Mouse (Mus musculus) heart, embryonic 12.5 days (tissue): Measurements from ENCODE around the gene Tac2. TPM values are rescaled to one million over a fixed set of nuclear protein-coding genes. Genes with fewer than 3 reads are reported as not detected.
A peak's percentile ranks its signal among the peaks of the same experiment; 100 is the strongest.

Experiments used
- ATAC-seq: fragments of 200-750 bp; cut with Nextera tagmentation; 2 replicates; pipeline ENCODE4 v1.8.0; 2017; ENCODE audit warnings: moderate TSS enrichment, moderate library complexity; ENCODE audit not compliant: insufficient number of reproducible peaks, low FRiP score
- H3K27ac ChIP-seq: fragments of 300-500 bp; sonication (generic); 2 replicates; pipeline ENCODE4 v1.5.1; 2016; ENCODE audit warnings: mild to moderate bottlenecking, moderate library complexity; ENCODE audit not compliant: poor library complexity, severe bottlenecking
- H3K27me3 ChIP-seq: fragments of 300-500 bp; sonication (generic); replicated peaks from 2 replicates; pipeline ENCODE4 v1.6.1; 2016; ENCODE audit warnings: mild to moderate bottlenecking, moderate library complexity
- H3K36me3 ChIP-seq: fragments of 300-500 bp; sonication (generic); 2 replicates; pipeline ENCODE4 v1.6.1; 2016; ENCODE audit warnings: mild to moderate bottlenecking, moderate library complexity
- H3K4me1 ChIP-seq: fragments of 300-500 bp; sonication (generic); replicated peaks from 2 replicates; pipeline ENCODE4 v1.6.1; 2016; ENCODE audit warnings: mild to moderate bottlenecking
- H3K4me2 ChIP-seq: fragments of 300-500 bp; sonication (generic); 2 replicates; pipeline ENCODE4 v1.6.1; 2016; ENCODE audit warnings: mild to moderate bottlenecking, moderate library complexity
- H3K4me3 ChIP-seq: fragments of 300-500 bp; sonication (generic); 2 replicates; pipeline ENCODE4 v1.5.1; 2016; ENCODE audit warnings: mild to moderate bottlenecking
- H3K9ac ChIP-seq: fragments of 300-500 bp; sonication (generic); 2 replicates; pipeline ENCODE4 v1.6.1; 2016; ENCODE audit warnings: mild to moderate bottlenecking, moderate library complexity
- H3K9me3 ChIP-seq: fragments of 300-500 bp; sonication (generic); replicated peaks from 2 replicates; pipeline ENCODE4 v1.6.1; 2016; ENCODE audit warnings: mild to moderate bottlenecking, moderate library complexity
- WGBS: fragments of 180-500 bp; shearing (Covaris S2); methylation state at CpG from one replicate; pipeline ENCODE4 v1.1.7; 2016; 5-methylcytosine and 5-hydroxymethylcytosine counted together
- polyA plus RNA-seq: library from polyadenylated mRNA; unstranded; fragments of >200 nt; fragmentation: Nextera tagmentation; extraction: Ambion mirVana; gene quantifications from 2 replicates; pipeline ENCODE4 v1.2.1, GENCODE M21; 2016

The Tac2 gene
- polyA plus RNA-seq, 1 experiment from 2014 or later = 16.9 TPM

- Histone ChIP-seq H3K4me1 (peaks cover 19% of the 10 kb centered on the region), H3K9ac (no peak overlapping the region), H3K36me3 (no peaks in the 10 kb centered on the region), H3K27ac (no peak overlapping the region), H3K4me3 (no peak overlapping the region), H3K9me3 (no peaks in the 10 kb centered on the region), H3K27me3 (peaks cover 63% of the 10 kb centered on the region), H3K4me2 (no peak overlapping the region)
- WGBS = 58% methylated on average over 4 of the region's 4 CpGs
- no peak for ATAC-seq
These were observed 858 bp downstream of the Tac2 start for GRCm38 (mm10) chr10:127725136-127725535.

GRCm38 (mm10) chr10:127728437-127728836, 4.2 kb downstream of the Tac2 start:
- no peaks in the 10 kb centered on the region for H3K4me1 ChIP-seq
- H3K27ac ChIP-seq = no peak overlapping the region
- no peak overlapping the region for H3K4me2 ChIP-seq
- WGBS = 74% methylated on average over 8 of the region's 8 CpGs
- ATAC-seq = no peak
- no peaks in the 10 kb centered on the region for H3K36me3 ChIP-seq
- H3K27me3 ChIP-seq = peaks cover 34% of the 10 kb centered on the region
- H3K9me3 ChIP-seq = no peaks in the 10 kb centered on the region
- H3K4me3 ChIP-seq = no peak overlapping the region
- no peak overlapping the region for H3K9ac ChIP-seq

GRCm38 (mm10) chr10:127730285-127730932, 6.1 kb downstream of the Tac2 start:
- Histone ChIP-seq H3K9me3 (no peaks in the 10 kb centered on the region), H3K27ac (no peak overlapping the region), H3K4me1 (no peaks in the 10 kb centered on the region; the same call in 1 of the 2 replicates), H3K4me2 (no peak overlapping the region), H3K27me3 (peaks cover 28% of the 10 kb centered on the region), H3K9ac (no peak overlapping the region), H3K36me3 (no peaks in the 10 kb centered on the region), H3K4me3 (no peak overlapping the region)
- 61% methylated on average over 11 of the region's 11 CpGs for WGBS
- no peak for ATAC-seq

- no peak overlapping the region for H3K9ac ChIP-seq
- no peaks in the 10 kb centered on the region for H3K36me3 ChIP-seq
- H3K27ac ChIP-seq = no peak overlapping the region
- H3K27me3 ChIP-seq = peaks cover 25% of the 10 kb centered on the region
- no peaks in the 10 kb centered on the region; the same call in 1 of the 2 replicates for H3K4me1 ChIP-seq
- H3K4me3 ChIP-seq = no peak overlapping the region
- H3K4me2 ChIP-seq = no peak overlapping the region
- ATAC-seq = no peak
- no peaks in the 10 kb centered on the region for H3K9me3 ChIP-seq
- 58% methylated on average over 9 of the region's 9 CpGs for WGBS
These were observed 6.6 kb downstream of the Tac2 start for GRCm38 (mm10) chr10:127730933-127731310.

- 38% methylated on average over 5 of the region's 5 CpGs for WGBS
- Histone ChIP-seq H3K4me1 (no peaks in the 10 kb centered on the region; the same call in 1 of the 2 replicates), H3K36me3 (no peaks in the 10 kb centered on the region), H3K27me3 (peaks cover 23% of the 10 kb centered on the region), H3K4me3 (no peak overlapping the region), H3K9ac (no peak overlapping the region), H3K27ac (no peak overlapping the region), H3K4me2 (no peak overlapping the region), H3K9me3 (no peaks in the 10 kb centered on the region)
- no peak for ATAC-seq
These were observed 7.1 kb downstream of the Tac2 start for GRCm38 (mm10) chr10:127731397-127731796.

- WGBS = 21% methylated on average over 5 of the region's 5 CpGs
- H3K9ac ChIP-seq = no peak overlapping the region
- ATAC-seq = no peak
- H3K9me3 ChIP-seq = no peaks in the 10 kb centered on the region
- H3K27me3 ChIP-seq = 0 out of 2 replicates have a peak, but pooled peaks cover 4% of the 10 kb centered on the region
- no peak overlapping the region for H3K4me3 ChIP-seq
- no peaks in the 10 kb centered on the region for H3K36me3 ChIP-seq
- H3K27ac ChIP-seq = no peak overlapping the region
- peaks cover 9% of the 10 kb centered on the region for H3K4me1 ChIP-seq
- H3K4me2 ChIP-seq = no peak overlapping the region
These were observed 10.2 kb downstream of the Tac2 start for GRCm38 (mm10) chr10:127734434-127734833.

- H3K4me1 ChIP-seq = peaks cover 14% of the 10 kb centered on the region
- peaks cover under 1% of the 10 kb centered on the region for H3K36me3 ChIP-seq
- no peaks in the 10 kb centered on the region for H3K27me3 ChIP-seq
- H3K9me3 ChIP-seq = no peaks in the 10 kb centered on the region
- H3K4me3 ChIP-seq = no peak overlapping the region
- no peak for ATAC-seq
- 76% methylated on average over 2 of the region's 2 CpGs for WGBS
- H3K9ac ChIP-seq = no peak overlapping the region
- no peak overlapping the region for H3K27ac ChIP-seq
- H3K4me2 ChIP-seq = no peak overlapping the region
These were observed 12.0 kb downstream of the Tac2 start for GRCm38 (mm10) chr10:127736266-127736665.

GRCm38 (mm10) chr10:127736916-127737315, 12.6 kb downstream of the Tac2 start:
- H3K9ac ChIP-seq = no peak overlapping the region
- H3K27ac ChIP-seq = no peak overlapping the region
- H3K27me3 ChIP-seq = no peaks in the 10 kb centered on the region
- H3K9me3 ChIP-seq = no peaks in the 10 kb centered on the region
- no peak for ATAC-seq
- WGBS = 48% methylated on average over 4 of the region's 4 CpGs
- no peak overlapping the region for H3K4me3 ChIP-seq
- peaks cover 7% of the 10 kb centered on the region for H3K36me3 ChIP-seq
- H3K4me1 ChIP-seq = peaks cover 14% of the 10 kb centered on the region
- no peak overlapping the region for H3K4me2 ChIP-seq

- WGBS = 30% methylated on average over 2 of the region's 2 CpGs
- H3K9me3 ChIP-seq = no peaks in the 10 kb centered on the region
- peaks cover 14% of the 10 kb centered on the region for H3K36me3 ChIP-seq
- H3K9ac ChIP-seq = no peak overlapping the region
- H3K27me3 ChIP-seq = no peaks in the 10 kb centered on the region
- H3K27ac ChIP-seq = no peak overlapping the region
- no peak overlapping the region for H3K4me3 ChIP-seq
- H3K4me1 ChIP-seq = peaks cover 14% of the 10 kb centered on the region
- no peak for ATAC-seq
- H3K4me2 ChIP-seq = no peak overlapping the region
These were observed 13.3 kb downstream of the Tac2 start for GRCm38 (mm10) chr10:127737552-127737951.

GRCm38 (mm10) chr10:127738151-127738882, 14.0 kb downstream of the Tac2 start:
- Histone ChIP-seq H3K9ac (no peak overlapping the region), H3K27ac (no peak overlapping the region), H3K9me3 (no peaks in the 10 kb centered on the region), H3K4me3 (peak overlapping the region; percentile 99; the same call in 1 of the 2 replicates), H3K4me1 (peaks cover 14% of the 10 kb centered on the region), H3K36me3 (peaks cover 21% of the 10 kb centered on the region), H3K27me3 (no peaks in the 10 kb centered on the region), H3K4me2 (peak overlapping the region; percentile 77)
- 0 out of 2 replicates have a peak, but pooled peaks have one; percentile 31 for ATAC-seq
- WGBS = 32% methylated on average over 13 of the region's 13 CpGs

GRCm38 (mm10) chr10:127739083-127739660, 14.9 kb downstream of the Tac2 start, which contains the start of gene Zbtb39:
TSS of gene Zbtb39 (plus strand) at chr10:127739538.
- no peaks in the 10 kb centered on the region for H3K9me3 ChIP-seq
- H3K4me3 ChIP-seq = peak within 1 kb of the TSS; percentile 99
- peaks cover 30% of the 10 kb centered on the region for H3K36me3 ChIP-seq
- H3K4me1 ChIP-seq = peaks cover 14% of the 10 kb centered on the region
- WGBS = 2% methylated on average over 55 of the region's 61 CpGs
- H3K27ac ChIP-seq = peak within 1 kb of the TSS; percentile 74
- peak within 1 kb of the TSS; percentile 99 for H3K9ac ChIP-seq
- H3K27me3 ChIP-seq = no peaks in the 10 kb centered on the region
- peak within 1 kb of the TSS; percentile 77 for H3K4me2 ChIP-seq
- peak; percentile 84 for ATAC-seq
